Mouse (Mus musculus) lung, embryonic 14.5 days (tissue): ENCODE results near the gene Car6. TPM values are rescaled to one million over a fixed set of nuclear protein-coding genes. Genes with fewer than 3 reads are reported as not detected.

Experiments used
- ATAC-seq: fragments of 200-750 bp; cut with Nextera tagmentation; 2 replicates; pipeline ENCODE4 v1.8.0; 2017; ENCODE audit warnings: mild to moderate bottlenecking, moderate TSS enrichment, moderate library complexity; ENCODE audit not compliant: insufficient read depth
- DNase-seq: peaks from one replicate; pipeline ENCODE4 v3.0.0-alpha.2; 2015
- H3K27ac ChIP-seq: fragments of 300-500 bp; sonication (generic); 2 replicates; pipeline ENCODE4 v1.5.1; 2014; ENCODE audit warnings: low read depth, mild to moderate bottlenecking, moderate library complexity
- H3K27me3 ChIP-seq: fragments of 300-500 bp; sonication (generic); 2 replicates; pipeline ENCODE4 v1.6.1; 2014; ENCODE audit warnings: low read length, control low read depth; ENCODE audit not compliant: insufficient read depth
- H3K36me3 ChIP-seq: fragments of 300-500 bp; sonication (generic); 2 replicates; pipeline ENCODE4 v1.6.1; 2014; ENCODE audit warnings: control low read depth; ENCODE audit not compliant: insufficient read depth
- H3K4me1 ChIP-seq: fragments of 300-500 bp; sonication (generic); 2 replicates; pipeline ENCODE4 v1.6.1; 2014; ENCODE audit warnings: antibody characterized with exemption, control low read depth; ENCODE audit not compliant: insufficient read depth
- H3K4me2 ChIP-seq: fragments of 300-500 bp; sonication (generic); 2 replicates; pipeline ENCODE4 v1.6.1; 2014; ENCODE audit warnings: mild to moderate bottlenecking
- H3K4me3 ChIP-seq: fragments of 300-500 bp; sonication (generic); 2 replicates; pipeline ENCODE4 v1.5.1; 2014; ENCODE audit warnings: low read depth, low read length
- H3K9ac ChIP-seq: fragments of 300-500 bp; sonication (generic); 2 replicates; pipeline ENCODE4 v1.6.1; 2014
- H3K9me3 ChIP-seq: fragments of 300-500 bp; sonication (generic); 2 replicates; pipeline ENCODE4 v1.6.1; 2016; ENCODE audit warnings: low read depth, low read length, control low read depth
- CTCF ChIP-seq: IDR thresholded peaks from 2 replicates; pipeline ENCODE4 v1.5.1; 2016; ENCODE audit warnings: antibody characterized with exemption, low read depth
- WGBS: fragments of 180-500 bp; shearing (Covaris S2); extraction: QIAGEN DNeasy Blood & Tissue Kit; methylation state at CpG from one replicate; pipeline ENCODE4 v1.1.7; 2014; 5-methylcytosine and 5-hydroxymethylcytosine counted together
- polyA plus RNA-seq: library from polyadenylated mRNA; unstranded; fragments of >200 nt; fragmentation: Nextera tagmentation; extraction: Ambion mirVana; gene quantifications from 2 replicates; pipeline ENCODE4 v1.2.1, GENCODE M21; 2014

Gene Car6
- polyA plus RNA-seq, 1 experiment from 2014 or later: not detected

- Histone ChIP-seq H3K27ac (no peak overlapping the region), H3K4me1 (peaks cover 8% of the 10 kb centered on the region; the same call in 1 of the 2 replicates), H3K27me3 (no peaks in the 10 kb centered on the region), H3K36me3 (peaks cover 66% of the 10 kb centered on the region), H3K4me2 (peak overlapping the region; percentile 20; the same call in 1 of the 2 replicates), H3K4me3 (peak overlapping the region; percentile 93; the same call in 1 of the 2 replicates), H3K9me3 (no peaks in the 10 kb centered on the region), H3K9ac (no peak overlapping the region)
- no peak for ATAC-seq
- WGBS: 70% methylated on average over 1 of the region's 1 CpGs
- no peak for TF ChIP-seq CTCF
- no peak for DNase-seq
Observed at GRCm38 (mm10) chr4:150240381-150240886, 39.3 kb upstream of the Car6 start.

- Histone ChIP-seq H3K4me3 (peak overlapping the region; percentile 93), H3K9ac (peak overlapping the region; percentile 30)
- 14% methylated on average over 6 of the region's 6 CpGs for WGBS
Observed at GRCm38 (mm10) chr4:150239951-150240368, 38.8 kb upstream of the Car6 start.

GRCm38 (mm10) chr4:150239503-150239902 is 38.4 kb upstream of the Car6 start:
- H3K4me3 ChIP-seq: peak overlapping the region; percentile 93
- H3K27ac ChIP-seq: peak overlapping the region; percentile 63; the same call in 1 of the 2 replicates
- H3K9ac ChIP-seq: peak overlapping the region; percentile 97; the same call in 1 of the 2 replicates
- peaks cover 8% of the 10 kb centered on the region; the same call in 1 of the 2 replicates for H3K4me1 ChIP-seq
- ATAC-seq (no peak), DNase-seq (peak; percentile 20)
- no peaks in the 10 kb centered on the region for H3K27me3 ChIP-seq
- TF ChIP-seq CTCF: no peak
- 31% methylated on average over 6 of the region's 6 CpGs for WGBS
- H3K4me2 ChIP-seq: peak overlapping the region; percentile 86
- H3K36me3 ChIP-seq: peaks cover 56% of the 10 kb centered on the region
- no peaks in the 10 kb centered on the region for H3K9me3 ChIP-seq

More at GRCm38 (mm10) chr4:150239951-150240368, 38.8 kb upstream of the Car6 start:
- peak; percentile 99 for TF ChIP-seq CTCF
- no peak for ATAC-seq
- H3K4me1 ChIP-seq: peaks cover 8% of the 10 kb centered on the region; the same call in 1 of the 2 replicates
- no peaks in the 10 kb centered on the region for H3K27me3 ChIP-seq
- H3K4me2 ChIP-seq: peak overlapping the region; percentile 86
- H3K9me3 ChIP-seq: no peaks in the 10 kb centered on the region
- peaks cover 61% of the 10 kb centered on the region for H3K36me3 ChIP-seq
- peak overlapping the region; percentile 63; the same call in 1 of the 2 replicates for H3K27ac ChIP-seq
- peak; percentile 97 for DNase-seq

GRCm38 (mm10) chr4:150239087-150239480 is 38.0 kb upstream of the Car6 start:
- H3K9ac ChIP-seq: peak overlapping the region; percentile 97
- TF ChIP-seq CTCF: no peak
- H3K4me3 ChIP-seq: peak overlapping the region; percentile 93
- no peaks in the 10 kb centered on the region for H3K9me3 ChIP-seq
- H3K27me3 ChIP-seq: no peaks in the 10 kb centered on the region
- H3K4me1 ChIP-seq: peaks cover 8% of the 10 kb centered on the region; the same call in 1 of the 2 replicates
- ATAC-seq (no peak), DNase-seq (no peak)
- peak overlapping the region; percentile 63; the same call in 1 of the 2 replicates for H3K27ac ChIP-seq
- WGBS: 19% methylated on average over 5 of the region's 5 CpGs
- H3K4me2 ChIP-seq: peak overlapping the region; percentile 86
- H3K36me3 ChIP-seq: peaks cover 52% of the 10 kb centered on the region

GRCm38 (mm10) chr4:150238433-150239086 is 37.4 kb upstream of the Car6 start:
- Histone ChIP-seq H3K4me3 (peak overlapping the region; percentile 93), H3K9ac (peak overlapping the region; percentile 97), H3K27me3 (no peaks in the 10 kb centered on the region), H3K9me3 (no peaks in the 10 kb centered on the region), H3K27ac (peak overlapping the region; percentile 99), H3K36me3 (peaks cover 47% of the 10 kb centered on the region), H3K4me1 (peaks cover 8% of the 10 kb centered on the region; the same call in 1 of the 2 replicates), H3K4me2 (peak overlapping the region; percentile 86)
- ATAC-seq (no peak), DNase-seq (peak; percentile 61)
- WGBS: 5% methylated on average over 3 of the region's 3 CpGs
- no peak for TF ChIP-seq CTCF

- no peak for ATAC-seq
- H3K4me1 ChIP-seq: peaks cover 8% of the 10 kb centered on the region; the same call in 1 of the 2 replicates
- H3K27me3 ChIP-seq: no peaks in the 10 kb centered on the region
- peak overlapping the region; percentile 86 for H3K4me2 ChIP-seq
- H3K27ac ChIP-seq: peak overlapping the region; percentile 99
- peaks cover 39% of the 10 kb centered on the region for H3K36me3 ChIP-seq
- under 1% methylated on average over 21 of the region's 21 CpGs for WGBS
- no peaks in the 10 kb centered on the region for H3K9me3 ChIP-seq
- no peak for TF ChIP-seq CTCF
- H3K9ac ChIP-seq: peak overlapping the region; percentile 97
- H3K4me3 ChIP-seq: peak overlapping the region; percentile 93
- peak; percentile 56 for DNase-seq
Observed at GRCm38 (mm10) chr4:150237636-150238361, 36.7 kb upstream of the Car6 start.
